8 mouse cellular contexts compared by ENCODE assay signal in genomic region chr9:14596427-14596826, GRCm38 (mm10). TPM values are rescaled to one million over a fixed set of nuclear protein-coding genes. Genes with fewer than 3 reads are reported as not detected.
DNase-seq lines count a peak whose midpoint lies in the region; ATAC-seq and TF ChIP-seq lines count a peak whose summit lies in the region.
"Had no signal": no experiment of that assay in that cellular context is flagged by ENCODE, and none has a peak within 500 bp of the region (broad histone marks: within the 10 kb centered on the region; RNA-seq: fewer than 3 reads in every experiment).

No protein-coding gene starts in this region.

- peaks cover 18% of the 10 kb centered on the region; the same call in 1 of the 2 replicates for H3K36me3 ChIP-seq in hindbrain, embryonic 15.5 days
- H3K36me3 ChIP-seq in hindbrain, embryonic 14.5 days (replicated peaks; ENCODE audit: control insufficient read depth, insufficient read depth) = peaks cover 46% of the 10 kb centered on the region
- peaks cover 51% of the 10 kb centered on the region for H3K36me3 ChIP-seq in kidney, embryonic 15.5 days

- H3K4me2 ChIP-seq in hindbrain, embryonic 15.5 days = no peak overlapping the region
- no peak overlapping the region for H3K4me2 ChIP-seq in hindbrain, embryonic 14.5 days (replicated peaks)
- no peak overlapping the region for H3K4me2 ChIP-seq in kidney, embryonic 15.5 days

- H3K9me3 ChIP-seq in hindbrain, embryonic 15.5 days = no peaks in the 10 kb centered on the region
- no peaks in the 10 kb centered on the region for H3K9me3 ChIP-seq in hindbrain, embryonic 14.5 days (ENCODE audit: control insufficient read depth, low read length)
- no peaks in the 10 kb centered on the region for H3K9me3 ChIP-seq in kidney, embryonic 15.5 days (replicated peaks)

- no peaks in the 10 kb centered on the region for H3K4me1 ChIP-seq in hindbrain, embryonic 15.5 days (replicated peaks)
- no peaks in the 10 kb centered on the region for H3K4me1 ChIP-seq in hindbrain, embryonic 14.5 days (replicated peaks; ENCODE audit: control insufficient read depth, insufficient read depth, low read length)
- H3K4me1 ChIP-seq in kidney, embryonic 15.5 days = 0 out of 2 replicates have a peak, but pooled peaks cover 16% of the 10 kb centered on the region

- DNase-seq in hindbrain, embryonic 14.5 days (ENCODE audit: low spot score) = no peak
- peak; percentile 79 for DNase-seq in Patski (ENCODE audit: low read depth, low spot score)
- peak; percentile 62 to 86 for DNase-seq in left cerebral cortex, postnatal 14 days (ENCODE audit: low spot score in 2 of 2)
- DNase-seq in urinary bladder, postnatal 10 days (ENCODE audit: low spot score) = no peak

- POLR2A ChIA-PET in Patski (lab: Charles Lee) = no interaction called here

- 84% methylated on average over 5 of the region's 5 CpGs for WGBS in hindbrain, embryonic 15.5 days
- 85% methylated on average over 5 of the region's 5 CpGs for WGBS in hindbrain, embryonic 14.5 days
- 84% methylated on average over 5 of the region's 5 CpGs for WGBS in kidney, embryonic 15.5 days

- no peak overlapping the region for H3K4me3 ChIP-seq in hindbrain, embryonic 15.5 days
- H3K4me3 ChIP-seq in hindbrain, embryonic 14.5 days (replicated peaks; ENCODE audit: low read length) = no peak overlapping the region
- H3K4me3 ChIP-seq in kidney, embryonic 15.5 days (replicated peaks) = no peak overlapping the region

- no peak overlapping the region for H3K9ac ChIP-seq in hindbrain, embryonic 15.5 days
- no peak overlapping the region for H3K9ac ChIP-seq in hindbrain, embryonic 14.5 days
- H3K9ac ChIP-seq in kidney, embryonic 15.5 days = no peak overlapping the region

- CTCF ChIA-PET in Patski (lab: Charles Lee) = interaction anchor here (0.9 to 1.6 kb wide), 5 partner anchors 9 to 103 kb away, joined by 3 to 5 read pairs (median 4); no protein-coding TSS in a partner anchor

- H3K27ac ChIP-seq in hindbrain, embryonic 15.5 days (replicated peaks) = no peak overlapping the region
- no peak overlapping the region for H3K27ac ChIP-seq in hindbrain, embryonic 14.5 days
- H3K27ac ChIP-seq in kidney, embryonic 15.5 days = no peak overlapping the region

- intact Hi-C loops in left cerebral cortex, postnatal 14 days (cut with DNase I) = no loop called here

- in situ Hi-C loops in Patski (cut with MboI; ENCODE audit: low pct_unique_long_range_greater_than_20kb) = no loop called here

- no peak for TF ChIP-seq CTCF in Patski (IDR thresholded peaks at IDR 0.05)

- ATAC-seq in hindbrain, embryonic 15.5 days (ENCODE audit: low FRiP score, low read depth) = peak; percentile 38; the same call in 1 of the 2 replicates
- no peak for ATAC-seq in hindbrain, embryonic 14.5 days (ENCODE audit: low FRiP score)
- peak; percentile 89 for ATAC-seq in Patski
- peak; percentile 96 for ATAC-seq in frontal cortex, adult (ENCODE audit: low TSS enrichment)
- no peak for ATAC-seq in kidney, embryonic 15.5 days (replicated peaks; ENCODE audit: low FRiP score)

- no peaks in the 10 kb centered on the region for H3K27me3 ChIP-seq in hindbrain, embryonic 15.5 days
- no peaks in the 10 kb centered on the region for H3K27me3 ChIP-seq in hindbrain, embryonic 14.5 days (ENCODE audit: control insufficient read depth, insufficient read depth, low read length)
- H3K27me3 ChIP-seq in Patski = no peaks in the 10 kb centered on the region
- H3K27me3 ChIP-seq in kidney, embryonic 15.5 days = no peaks in the 10 kb centered on the region

RNA-seq across cellular contexts. Expression of gene Amotl1, which starts 48.4 kb away (rescaled TPM):
- polyA plus RNA-seq in hindbrain, embryonic 15.5 days (2015; fragmentation: Nextera tagmentation; extraction: Ambion mirVana) = 8.1 and 8.4 TPM in 2 replicates
- polyA plus RNA-seq in hindbrain, embryonic 14.5 days (2014; fragmentation: Nextera tagmentation; extraction: Ambion mirVana) = 10.1 and 10.3 TPM in 2 replicates
- polyA plus RNA-seq in Patski (2021) = 44.1 TPM
- total RNA-seq in left cerebral cortex, postnatal 14 days (2021) = 10 to 100 TPM; 12.9 to 15.8 TPM
- polyA plus RNA-seq in kidney, embryonic 15.5 days (2015; fragmentation: Nextera tagmentation; extraction: Ambion mirVana) = 20.4 and 23.3 TPM in 2 replicates
- total RNA-seq: megakaryocyte-erythroid progenitor cell, adult 5-6 weeks had no signal

Comparison
In these comparisons a context has a peak if more than half of its experiments do, and no peak if none do; other contexts are left out.
1. ATAC-seq: peak in hindbrain, embryonic 15.5 days (single experiment), Patski (single experiment) and frontal cortex, adult (single experiment); none in hindbrain, embryonic 14.5 days (single experiment) and kidney, embryonic 15.5 days (single experiment).
2. DNase-seq: peak in Patski (single experiment) and left cerebral cortex, postnatal 14 days (2 of 2); none in hindbrain, embryonic 14.5 days (single experiment) and urinary bladder, postnatal 10 days (single experiment).